Mouse (Mus musculus): ENCODE results near the gene Lonp1. TPM values are rescaled to one million over a fixed set of nuclear protein-coding genes. Genes with fewer than 3 reads are reported as not detected.
A peak's percentile ranks its signal among the peaks of the same experiment; 100 is the strongest.
"Not testable (repeated sequence)": the region's sequence is repeated elsewhere in the genome, so short reads cannot be mapped to it uniquely, and the experiment has no call there.

Gene Lonp1
- polyA plus RNA-seq, 1 experiment: 45.1 TPM

DNA sequence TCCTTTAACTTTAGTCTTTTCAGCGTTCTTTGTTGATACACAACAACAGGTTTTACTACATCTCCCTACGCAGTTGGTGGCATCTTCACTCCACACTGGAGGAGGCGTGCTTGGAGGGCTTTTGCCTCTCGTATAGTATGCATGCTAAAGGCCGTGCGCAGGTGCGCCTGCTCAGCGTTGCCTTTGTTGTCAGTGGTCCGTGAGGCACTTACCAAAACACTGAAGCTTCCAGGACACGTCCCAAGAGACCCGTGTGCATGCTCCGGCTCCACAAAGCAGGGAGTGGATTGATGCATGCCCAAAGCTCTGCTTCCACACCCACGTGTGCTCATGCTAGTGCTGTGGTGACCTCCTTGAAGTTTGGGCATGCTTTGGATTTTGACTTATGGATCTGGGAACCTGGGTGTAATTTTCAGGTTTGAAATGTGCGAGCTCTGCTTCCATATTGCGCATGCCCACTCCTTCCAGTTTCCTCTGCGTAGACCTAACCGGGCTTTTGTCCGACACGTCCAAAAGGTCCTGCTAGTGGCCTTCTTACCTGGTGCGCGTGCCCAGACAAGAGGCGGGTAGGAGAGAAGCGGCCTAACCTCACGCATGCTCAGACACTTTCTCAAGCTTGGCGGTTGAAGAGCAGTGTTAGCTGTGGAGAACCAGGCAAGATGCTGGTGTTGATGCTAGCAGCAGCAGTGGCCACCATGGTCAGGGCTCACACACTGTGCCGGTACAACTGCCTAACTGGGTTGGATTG lies 1.0 kb upstream of the Lonp1 start, which contains the start of gene Catsperd:
Catsperd (plus strand) TSS at position 614 of the 748 bp plus-strand sequence.
- WGBS: 11% methylated on average over 26 of the region's 26 CpGs

DNA sequence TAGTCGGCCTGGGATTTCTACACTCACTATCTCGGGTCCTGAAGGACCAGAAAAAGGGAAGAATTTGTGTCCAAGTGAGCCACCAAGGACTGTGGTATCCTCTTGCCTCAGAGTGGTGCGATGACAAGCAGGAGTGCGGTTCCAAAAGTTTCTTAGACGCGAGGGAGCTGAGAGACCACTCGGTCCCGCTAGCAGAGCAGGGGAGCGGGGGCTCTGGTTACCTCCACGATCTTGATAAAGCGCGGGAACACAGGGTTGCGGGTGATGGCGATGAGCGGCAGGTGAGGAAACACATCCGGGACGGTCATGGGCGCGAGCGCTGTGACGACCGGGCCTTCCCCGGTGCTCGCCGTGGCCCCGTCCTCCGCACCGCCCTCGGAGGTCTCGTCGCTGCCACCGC lies 427 bp downstream of the Lonp1 start:
- no peak for DNase-seq (ENCODE audit: low read depth, low spot score)
- under 1% methylated on average over 32 of the region's 32 CpGs for WGBS

More for the DNA sequence above, 1.0 kb upstream of the Lonp1 start, which contains the start of gene Catsperd:
- DNase-seq (ENCODE audit: low read depth, low spot score): peak; percentile 37

DNA sequence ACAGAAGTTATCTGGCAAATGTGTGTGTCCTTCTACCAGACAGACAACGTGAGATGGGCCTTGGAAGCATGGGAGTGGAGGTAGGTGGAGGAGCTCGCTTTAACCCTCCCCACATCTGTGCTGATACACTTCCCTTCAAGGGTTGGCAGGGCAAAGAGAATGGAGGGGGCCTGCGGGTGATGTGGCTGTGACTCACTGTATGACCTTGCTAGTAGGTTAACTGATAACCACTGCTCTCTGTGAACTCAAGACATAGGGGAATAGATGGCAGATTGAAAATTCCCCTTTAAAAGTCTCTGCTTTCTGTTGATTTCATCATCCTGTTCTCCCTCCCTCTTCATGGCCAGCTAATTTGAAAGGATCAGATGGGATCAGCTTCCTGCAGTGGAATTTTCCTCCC lies 1.2 kb downstream of the Lonp1 start:
- DNase-seq (ENCODE audit: low read depth, low spot score): no peak
- WGBS: 44% methylated on average over 3 of the region's 3 CpGs

DNA sequence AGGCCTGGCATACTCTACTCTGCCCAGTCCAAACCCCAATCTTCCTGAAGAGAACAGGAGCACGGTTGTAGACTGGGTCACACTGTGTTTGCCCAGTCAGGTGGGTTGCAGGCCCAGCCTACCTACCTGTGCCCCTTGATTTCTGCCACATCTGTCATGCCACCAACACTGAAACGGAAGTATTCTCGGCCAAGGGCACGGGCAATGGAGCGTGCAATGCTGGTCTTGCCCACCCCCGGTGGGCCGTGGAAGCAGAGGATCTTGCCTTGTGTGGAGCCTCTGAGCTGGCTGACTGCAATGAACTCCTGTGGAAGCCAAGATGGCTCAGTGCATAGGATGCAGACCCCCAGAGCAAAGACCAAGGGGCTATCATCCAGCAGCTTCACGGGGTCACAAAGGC lies 9.1 kb downstream of the Lonp1 start:
- no peak for DNase-seq (ENCODE audit: low read depth, low spot score)
- WGBS: 86% methylated on average over 8 of the region's 8 CpGs

DNA sequence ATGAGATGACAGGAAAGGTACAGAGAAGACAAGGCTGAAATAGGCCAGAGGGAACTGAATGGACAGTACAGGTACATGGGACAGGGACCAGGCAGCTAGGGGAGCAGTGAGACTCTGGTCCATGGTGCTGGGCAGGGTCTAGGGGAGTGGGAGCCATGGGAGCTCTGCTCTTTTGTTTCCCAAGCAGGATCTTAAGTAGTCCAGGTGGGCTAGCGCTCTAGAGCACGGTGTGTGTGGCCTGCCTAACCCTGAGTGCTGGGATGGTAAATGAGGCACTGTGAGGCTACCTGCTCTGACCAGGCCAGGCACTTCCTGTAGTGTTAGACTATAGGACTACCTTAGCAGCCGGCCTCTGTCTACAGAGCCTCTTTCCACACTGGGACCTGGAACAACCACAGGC lies 10.0 kb downstream of the Lonp1 start:
- 61% methylated on average over 3 of the region's 3 CpGs for WGBS
- DNase-seq (ENCODE audit: low read depth, low spot score): no peak

DNA sequence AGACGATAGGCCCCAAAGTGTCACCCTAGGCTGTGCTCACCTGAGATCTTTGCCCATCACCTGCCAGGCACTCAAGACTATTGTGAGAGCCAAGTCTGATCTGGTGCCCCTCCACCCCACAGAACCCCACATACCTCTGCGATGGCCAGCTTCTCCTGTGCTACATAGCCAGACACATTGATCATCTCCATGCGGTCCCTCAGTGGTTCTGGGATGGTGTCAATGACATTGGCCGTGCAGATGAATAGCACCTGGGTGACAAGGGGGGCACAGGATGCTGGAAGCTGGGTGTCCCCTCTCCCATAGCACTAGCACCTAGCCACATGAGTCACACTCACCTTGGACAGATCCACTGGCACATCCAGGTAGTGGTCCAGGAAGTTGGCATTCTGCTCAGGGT lies 10.9 kb downstream of the Lonp1 start:
- 74% methylated on average over 4 of the region's 4 CpGs for WGBS
- DNase-seq (ENCODE audit: low read depth, low spot score): no peak

DNA sequence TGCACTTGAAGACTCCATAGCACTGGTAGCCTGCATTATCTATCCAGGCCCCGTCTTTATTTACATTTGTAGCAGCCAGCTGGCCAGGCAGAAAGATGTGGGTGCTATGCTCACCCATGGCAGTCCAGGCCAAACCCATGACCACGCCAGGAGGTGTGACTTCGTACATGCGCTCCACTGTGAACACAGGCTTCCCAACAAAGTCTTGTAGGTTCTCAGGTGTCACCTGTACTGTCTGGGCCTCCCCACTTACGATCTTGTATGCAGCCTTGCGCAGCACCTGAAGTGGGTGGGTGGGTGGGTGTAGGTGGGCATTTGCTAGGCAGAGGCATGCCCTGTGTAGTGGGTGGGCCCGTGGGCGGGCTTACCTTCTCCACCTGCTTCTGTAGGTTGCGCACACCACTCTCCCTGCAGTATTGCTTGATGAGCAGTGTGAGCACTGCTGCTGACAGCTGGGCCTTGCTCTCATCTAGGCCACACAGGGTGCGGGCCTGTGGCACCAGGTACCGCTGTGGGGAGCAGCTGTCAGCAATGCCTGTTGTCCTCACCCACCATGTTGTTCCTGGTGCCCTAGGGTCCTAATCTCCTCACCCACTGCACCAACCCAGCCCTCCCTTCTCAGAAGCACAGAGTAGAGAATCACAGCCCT lies 11.4 kb downstream of the Lonp1 start:
- 67% methylated on average over 11 of the region's 11 CpGs for WGBS
- DNase-seq (ENCODE audit: low read depth, low spot score): no peak

DNA sequence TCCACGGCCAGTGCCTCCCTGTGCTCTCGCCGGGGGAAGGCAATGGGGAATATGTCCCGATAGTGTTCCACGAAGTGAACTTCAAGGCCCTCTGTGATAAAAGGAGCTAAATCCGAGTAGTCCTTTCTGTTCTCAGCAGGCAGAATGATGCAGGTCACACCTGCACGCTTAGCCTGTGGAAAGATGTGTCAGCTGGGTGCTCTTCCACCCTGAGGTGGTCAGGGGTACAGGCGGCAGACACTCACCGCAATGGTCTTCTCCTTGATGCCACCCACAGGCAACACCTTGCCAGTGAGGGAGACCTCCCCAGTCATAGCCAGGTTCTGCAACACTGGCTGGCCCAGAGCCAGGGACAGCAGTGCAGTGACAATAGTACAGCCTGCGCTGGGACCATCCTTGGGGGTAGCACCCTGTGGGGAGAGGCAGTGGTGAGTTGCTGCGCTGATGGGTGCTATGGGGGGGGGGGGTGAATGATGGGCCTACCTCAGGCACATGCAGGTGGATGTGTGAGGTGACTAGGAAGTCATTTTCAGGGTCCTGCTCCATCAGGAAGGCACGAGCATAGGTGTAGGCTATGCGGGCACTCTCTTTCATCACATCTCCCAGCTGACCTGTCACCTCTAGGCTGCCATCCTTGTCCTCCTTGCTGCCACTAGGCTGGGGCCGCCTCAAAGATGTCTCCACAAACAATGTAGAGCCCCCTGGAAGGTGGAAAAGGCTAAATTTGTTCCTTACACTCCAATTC lies 12.1 kb downstream of the Lonp1 start:
- WGBS: 13% methylated on average over 14 of the region's 14 CpGs
- no peak for DNase-seq (ENCODE audit: low read depth, low spot score)

DNA sequence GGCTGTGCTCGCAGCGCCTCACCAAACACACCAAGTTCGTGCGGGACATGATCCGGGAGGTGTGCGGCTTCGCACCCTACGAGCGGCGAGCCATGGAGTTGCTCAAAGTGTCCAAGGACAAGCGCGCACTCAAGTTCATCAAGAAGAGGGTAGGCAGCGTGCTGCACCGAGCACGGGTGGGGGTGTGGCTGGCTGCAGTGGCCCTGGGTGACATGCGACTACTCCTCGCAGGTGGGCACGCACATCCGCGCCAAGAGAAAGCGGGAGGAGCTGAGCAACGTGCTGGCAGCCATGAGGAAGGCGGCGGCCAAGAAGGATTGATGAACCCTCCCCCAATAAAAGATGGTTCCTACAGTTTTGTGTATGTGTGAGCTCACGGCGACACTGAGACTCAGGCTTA lies 12.8 kb downstream of the Lonp1 start:
- under 1% methylated on average over 26 of the region's 26 CpGs for WGBS
- not testable (repeated sequence) for DNase-seq (ENCODE audit: low read depth, low spot score)

DNA sequence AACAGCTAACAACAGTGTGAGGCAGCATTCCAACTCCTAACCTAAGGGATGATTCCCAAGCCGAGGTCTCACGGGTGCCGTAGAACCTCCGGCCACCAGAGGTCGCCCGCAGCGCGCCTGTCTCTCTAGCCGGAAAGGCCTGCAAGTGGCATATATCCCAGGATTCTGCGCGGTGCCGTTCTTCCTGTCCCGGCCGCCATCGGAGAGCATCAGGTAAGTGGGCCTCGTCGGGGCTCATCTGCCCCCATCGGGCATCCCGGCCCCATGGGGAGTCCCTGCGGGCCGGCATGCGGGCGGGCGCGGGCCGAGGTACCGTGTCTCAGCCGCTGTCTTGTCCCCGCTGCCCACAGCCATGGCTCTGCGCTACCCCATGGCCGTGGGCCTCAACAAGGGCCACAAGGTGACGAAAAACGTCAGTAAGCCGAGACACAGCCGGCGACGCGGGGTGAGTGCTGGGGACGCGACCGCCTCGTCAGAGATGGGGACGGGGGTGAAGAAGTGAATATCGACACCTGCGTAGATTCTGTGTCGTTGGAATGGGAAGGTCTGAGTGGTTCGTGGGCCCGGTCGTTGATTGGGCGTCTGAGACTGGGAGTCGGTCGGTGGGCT lies 13.3 kb downstream of the Lonp1 start, which contains the start of gene Rpl36:
Rpl36 (plus strand) TSS at position 181 of the 609 bp plus-strand sequence.
- DNase-seq (ENCODE audit: low read depth, low spot score): peak; percentile 51
- under 1% methylated on average over 52 of the region's 52 CpGs for WGBS

DNA sequence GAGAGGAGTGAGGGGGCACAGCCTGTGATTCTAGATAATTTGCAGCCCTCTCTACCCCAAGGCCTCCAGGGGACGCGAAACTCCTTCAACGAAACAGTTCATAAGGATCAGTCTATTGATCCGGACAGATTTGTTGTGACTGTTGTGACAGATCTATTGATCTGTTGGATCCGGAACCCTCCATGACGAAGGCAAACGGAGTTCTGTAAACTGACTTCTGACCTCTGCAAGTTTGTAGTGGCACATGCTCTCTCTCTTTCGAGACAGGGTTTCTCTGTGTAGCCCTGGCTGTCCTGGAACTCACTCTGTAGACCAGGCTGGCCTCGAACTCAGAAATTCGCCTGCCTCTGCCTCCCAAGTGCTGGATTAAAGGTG lies 14.1 kb downstream of the Lonp1 start:
- DNase-seq (ENCODE audit: low read depth, low spot score): not testable (repeated sequence)
- 79% methylated on average over 10 of the region's 10 CpGs for WGBS

DNA sequence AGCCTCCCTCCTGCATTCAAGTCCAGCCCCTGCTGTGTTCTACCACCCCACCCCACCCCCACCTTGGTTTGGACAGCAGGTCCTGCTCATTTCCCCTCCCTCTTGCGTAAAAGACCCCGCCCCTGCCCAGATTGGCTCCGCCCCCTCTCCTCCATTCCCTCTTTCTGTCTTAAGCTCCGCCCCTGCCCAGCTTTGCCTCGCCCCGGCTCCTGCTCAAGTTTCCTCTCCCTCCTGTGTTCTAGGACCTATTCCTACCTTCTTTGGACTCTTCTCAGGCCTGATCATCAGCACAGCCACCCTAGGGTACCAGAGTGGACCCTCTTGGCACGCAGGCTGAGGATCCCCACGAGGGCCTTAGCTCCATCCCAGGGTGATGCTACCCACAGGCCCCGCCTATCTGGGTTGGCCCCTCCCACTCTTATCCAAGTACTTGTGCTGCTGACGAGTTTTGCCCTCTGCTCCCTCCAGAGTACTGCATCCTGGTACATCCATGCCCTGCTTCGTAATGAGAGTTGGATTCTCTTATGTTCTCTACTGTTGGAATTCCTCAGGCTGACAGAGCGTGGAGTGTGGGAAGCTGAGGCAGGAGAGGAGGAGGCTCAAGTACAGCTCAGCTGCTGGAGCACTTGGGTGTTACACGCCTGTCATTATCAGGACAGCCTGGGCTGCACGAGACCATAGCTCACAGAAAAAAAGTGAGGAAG lies 14.7 kb downstream of the Lonp1 start:
- no peak for DNase-seq (ENCODE audit: low read depth, low spot score)
- 21% methylated on average over 14 of the region's 14 CpGs for WGBS

DNA sequence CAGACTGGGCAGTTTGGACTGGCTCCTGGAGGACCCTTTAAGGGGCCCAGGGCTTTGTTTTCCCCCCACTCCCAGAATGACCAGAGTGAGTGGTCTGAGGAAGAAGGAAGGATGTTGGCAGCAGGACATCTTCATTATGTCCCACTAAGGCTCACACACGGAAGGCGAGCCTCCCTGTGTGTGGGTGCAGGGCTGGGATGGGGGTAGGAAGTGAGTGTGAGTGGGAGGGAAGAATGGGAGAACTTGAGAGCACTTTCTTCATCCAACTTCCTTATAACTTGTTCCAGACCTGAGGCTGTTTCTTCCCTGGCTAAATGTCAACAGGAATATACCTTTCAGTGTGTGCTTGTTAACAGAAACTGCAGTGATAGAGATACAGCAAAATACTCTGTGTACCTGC lies 15.4 kb downstream of the Lonp1 start:
- DNase-seq (ENCODE audit: low read depth, low spot score): no peak
- WGBS: 77% methylated on average over 2 of the region's 2 CpGs

DNA sequence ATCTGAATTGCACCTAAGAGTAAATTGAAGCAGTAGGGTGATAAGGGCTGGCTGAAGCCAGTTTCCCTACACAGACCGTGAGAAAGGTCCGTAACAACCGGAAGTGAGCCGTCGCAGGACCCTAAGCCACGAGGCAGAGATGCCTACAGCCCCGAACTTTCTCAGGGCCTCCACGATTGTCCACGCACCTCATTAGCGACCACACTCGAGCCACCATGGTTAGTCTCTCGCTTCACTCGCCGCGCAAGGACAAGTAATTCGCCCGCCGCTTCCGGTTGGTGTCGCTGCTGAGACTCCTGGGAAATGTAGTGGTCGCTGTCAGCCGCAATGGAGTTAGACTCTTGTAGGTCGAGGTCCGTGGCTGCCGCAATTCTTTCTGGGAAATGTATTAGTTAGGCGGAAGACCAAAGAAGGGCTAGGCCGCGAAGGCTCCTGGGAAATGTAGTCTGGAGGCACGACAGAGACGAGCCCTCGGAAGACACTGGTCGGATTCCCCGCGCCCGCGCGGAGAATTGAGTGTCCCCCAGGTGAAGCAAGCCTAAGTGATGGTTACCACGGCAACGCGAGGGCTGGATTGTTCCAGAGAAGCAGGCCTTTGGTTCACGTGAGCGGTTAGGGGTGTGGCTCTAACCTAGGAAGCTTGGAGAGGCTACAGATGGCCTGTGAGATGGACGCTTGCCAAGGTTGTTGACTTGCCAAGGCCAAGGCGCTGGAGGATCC lies 17.1 kb downstream of the Lonp1 start, which contains the start of gene 2410015M20Rik:
2410015M20Rik (minus strand) TSS at position 320 of the 720 bp plus-strand sequence.
- peak; percentile 96 for DNase-seq (ENCODE audit: low read depth, low spot score)
- WGBS: under 1% methylated on average over 44 of the region's 44 CpGs

DNA sequence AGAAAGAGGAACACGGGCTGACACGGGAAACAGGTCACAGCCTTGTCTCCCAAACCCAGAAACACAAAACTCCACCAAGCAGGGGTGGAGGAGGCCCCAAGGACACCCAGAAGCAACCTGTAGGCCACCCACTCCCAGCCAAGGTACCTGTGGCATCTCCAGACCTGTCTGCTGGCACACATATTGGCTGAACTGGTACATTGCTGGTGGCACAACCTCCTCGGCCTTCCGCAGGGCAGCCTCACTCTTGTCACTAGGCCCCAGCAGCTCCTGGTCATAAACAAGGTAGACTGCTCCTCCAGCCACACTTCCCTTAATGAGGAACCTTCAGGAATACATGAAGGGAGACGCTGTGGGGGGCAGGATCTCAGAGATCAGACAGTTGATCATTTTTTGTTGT lies 18.0 kb downstream of the Lonp1 start:
- no peak for DNase-seq (ENCODE audit: low read depth, low spot score)
- WGBS: 17% methylated on average over 5 of the region's 5 CpGs

DNA sequence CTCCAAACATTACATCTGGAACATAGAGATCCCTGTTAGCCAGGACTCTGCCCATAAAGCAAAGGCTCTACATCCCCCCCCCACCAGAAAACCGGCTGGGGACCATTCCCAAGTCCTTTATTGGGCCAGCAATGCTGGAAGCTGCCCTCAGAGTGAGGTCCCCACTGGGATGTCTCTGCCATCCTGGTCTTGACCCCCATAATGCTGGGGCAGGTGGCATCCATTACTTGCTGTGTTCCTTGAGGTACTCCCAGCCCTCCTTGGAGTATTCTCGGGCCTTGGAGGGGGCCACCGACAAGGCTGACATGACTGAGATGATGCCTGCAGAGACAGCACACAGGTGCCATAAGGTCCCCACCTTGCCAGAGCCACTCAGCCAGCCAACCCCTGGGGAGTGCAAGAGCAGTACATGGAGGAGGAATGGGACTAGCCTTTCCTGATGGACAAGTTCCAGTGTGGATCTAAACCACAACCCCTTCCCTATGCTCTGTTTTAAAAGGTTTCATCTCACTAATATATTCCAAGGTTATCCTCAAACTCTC lies 19.1 kb downstream of the Lonp1 start:
- 67% methylated on average over 3 of the region's 3 CpGs for WGBS
- no peak for DNase-seq (ENCODE audit: low read depth, low spot score)

DNA sequence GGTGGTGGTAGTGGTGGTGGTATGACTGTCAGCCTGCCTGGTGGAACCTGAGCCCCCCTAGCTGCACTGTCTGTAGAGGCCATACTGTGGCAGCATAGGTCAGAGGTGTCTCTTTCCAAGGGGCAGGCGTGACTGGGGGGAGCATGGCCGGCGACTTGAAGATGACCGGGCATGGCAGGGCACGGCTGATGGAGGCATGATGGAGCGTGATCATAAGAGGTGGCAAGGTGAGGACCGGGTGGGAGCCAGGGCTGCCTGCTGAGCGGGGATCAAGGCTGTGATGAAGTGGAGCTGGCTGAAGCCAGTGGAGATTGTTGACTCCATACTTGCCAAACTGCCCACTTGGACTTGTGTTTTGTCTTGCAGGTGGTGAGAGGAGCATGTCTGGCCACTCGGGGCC lies 21.3 kb downstream of the Lonp1 start:
- 84% methylated on average over 9 of the region's 9 CpGs for WGBS
- DNase-seq (ENCODE audit: low read depth, low spot score): no peak

DNA sequence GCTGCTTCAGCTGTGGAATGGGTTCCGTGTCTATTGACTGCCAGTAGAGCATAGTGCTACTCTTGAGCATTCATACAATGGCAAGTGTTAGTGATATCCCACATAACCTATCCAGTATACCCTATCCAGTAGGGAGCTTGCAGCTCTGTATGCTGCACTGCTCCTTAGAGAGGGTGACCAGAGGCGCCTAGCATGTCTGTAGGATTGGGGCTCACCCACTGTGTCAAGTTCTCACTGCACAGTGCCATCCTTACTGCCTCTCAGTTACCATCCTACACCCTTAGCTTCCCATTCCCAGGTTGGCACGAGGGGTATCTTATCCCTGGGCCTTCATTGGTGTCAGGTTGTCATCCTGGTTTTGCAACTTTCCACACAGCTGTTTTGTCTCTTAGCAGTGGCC lies 22.3 kb downstream of the Lonp1 start:
- DNase-seq (ENCODE audit: low read depth, low spot score): no peak
- WGBS: 78% methylated on average over 3 of the region's 3 CpGs

DNA sequence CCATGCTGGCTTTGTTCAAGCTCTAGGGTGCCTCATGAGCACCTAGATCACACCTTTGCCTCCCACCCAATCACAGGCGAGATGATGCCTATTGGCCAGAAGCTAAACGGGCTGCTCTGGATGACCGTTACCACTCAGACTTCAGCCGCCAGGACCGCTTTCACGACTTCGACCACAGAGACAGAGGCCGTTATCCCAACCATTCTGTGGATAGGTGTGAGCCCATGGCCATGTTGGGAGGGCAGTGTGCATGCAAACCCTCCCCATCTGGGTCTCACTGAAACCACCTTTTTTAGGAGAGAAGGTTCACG lies 22.7 kb downstream of the Lonp1 start:
- WGBS: 89% methylated on average over 9 of the region's 9 CpGs
- no peak for DNase-seq (ENCODE audit: low read depth, low spot score)

Measured in large intestine, adult 2 months (tissue).